Mouse (Mus musculus): Measurements from ENCODE around the gene Aldh3b3. TPM values are rescaled to one million over a fixed set of nuclear protein-coding genes. Genes with fewer than 3 reads are reported as not detected.

Aldh3b3 gene
- total RNA-seq, 2 experiments from 2014 or later: 1.4 to 2.4 TPM

Other genes with a start within 250 kb of the Aldh3b3 start
- 25.8 and 28.5 TPM in 2 replicates for gene Kmt5b, start 191.2 kb upstream of the Aldh3b3 start, total RNA-seq (2015)
- gene Kmt5b, start 191.2 kb upstream of the Aldh3b3 start, total RNA-seq (2017): 44.7 and 54.8 TPM in 2 replicates
- 15.9 and 18.9 TPM in 2 replicates for gene Chka, start 106.9 kb upstream of the Aldh3b3 start, total RNA-seq (2015)
- gene Chka, start 106.9 kb upstream of the Aldh3b3 start, total RNA-seq (2017): 19.2 and 22.0 TPM in 2 replicates
- gene Tcirg1, start 51.5 kb upstream of the Aldh3b3 start, total RNA-seq (2015): 197 and 207 TPM in 2 replicates
- 315 and 316 TPM in 2 replicates for gene Tcirg1, start 51.5 kb upstream of the Aldh3b3 start, total RNA-seq (2017)
- gene Ndufs8, start 45.9 kb upstream of the Aldh3b3 start, total RNA-seq (2015): 213 and 215 TPM in 2 replicates
- 60.4 and 83.5 TPM in 2 replicates for gene Ndufs8, start 45.9 kb upstream of the Aldh3b3 start, total RNA-seq (2017)
- 47.3 and 48.1 TPM in 2 replicates for gene Aldh3b1, start 28.8 kb upstream of the Aldh3b3 start, total RNA-seq (2015)
- 104 TPM in 2 replicates for gene Aldh3b1, start 28.8 kb upstream of the Aldh3b3 start, total RNA-seq (2017)
- 242 and 258 TPM in 2 replicates for gene Unc93b1, start 23.5 kb upstream of the Aldh3b3 start, total RNA-seq (2015)
- 447 and 483 TPM in 2 replicates for gene Unc93b1, start 23.5 kb upstream of the Aldh3b3 start, total RNA-seq (2017)
- gene Aldh3b2, start 13.7 kb downstream of the Aldh3b3 start, total RNA-seq (2015): 0.18 and 2.2 TPM in 2 replicates
- gene Aldh3b2, start 13.7 kb downstream of the Aldh3b3 start, total RNA-seq (2017): 0.28 and 0.55 TPM in 2 replicates
- gene Acy3, start 27.9 kb downstream of the Aldh3b3 start, total RNA-seq (2015): 0.51 and 0.62 TPM in 2 replicates
- gene Acy3, start 27.9 kb downstream of the Aldh3b3 start, total RNA-seq (2017): not detected in 2 replicates
- not detected in 2 replicates for gene Tbx10, start 34.1 kb downstream of the Aldh3b3 start, total RNA-seq (2015)
- not detected in 2 replicates for gene Tbx10, start 34.1 kb downstream of the Aldh3b3 start, total RNA-seq (2017)
- 8.6 and 13.4 TPM in 2 replicates for gene Nudt8, start 41.9 kb downstream of the Aldh3b3 start, total RNA-seq (2015)
- gene Nudt8, start 41.9 kb downstream of the Aldh3b3 start, total RNA-seq (2017): 4.9 and 5.7 TPM in 2 replicates
- 0.45 TPM in 1 of 2 replicates, not detected in the other for gene Gm49405, start 42.0 kb downstream of the Aldh3b3 start, total RNA-seq (2015)
- 0.28 and 1.2 TPM in 2 replicates for gene Gm49405, start 42.0 kb downstream of the Aldh3b3 start, total RNA-seq (2017)
- 1.2 and 1.5 TPM in 2 replicates for gene Doc2g, start 44.7 kb downstream of the Aldh3b3 start, total RNA-seq (2015)
- 0.18 and 0.37 TPM in 2 replicates for gene Doc2g, start 44.7 kb downstream of the Aldh3b3 start, total RNA-seq (2017)
- gene Ndufv1, start 54.2 kb downstream of the Aldh3b3 start, total RNA-seq (2015): 82.1 and 103 TPM in 2 replicates
- 151 and 169 TPM in 2 replicates for gene Ndufv1, start 54.2 kb downstream of the Aldh3b3 start, total RNA-seq (2017)
- gene Gstp1, start 79.3 kb downstream of the Aldh3b3 start, total RNA-seq (2015): 257 and 287 TPM in 2 replicates
- 69.5 and 80.2 TPM in 2 replicates for gene Gstp1, start 79.3 kb downstream of the Aldh3b3 start, total RNA-seq (2017)
- 4.8 TPM in 1 of 2 replicates, not detected in the other for gene Gstp2, start 87.4 kb downstream of the Aldh3b3 start, total RNA-seq (2015)
- 1.8 TPM in 1 of 2 replicates, not detected in the other for gene Gstp2, start 87.4 kb downstream of the Aldh3b3 start, total RNA-seq (2017)
- gene Gstp3, start 100.9 kb downstream of the Aldh3b3 start, total RNA-seq (2015): 3.0 and 5.0 TPM in 2 replicates
- 4.0 and 4.5 TPM in 2 replicates for gene Gstp3, start 100.9 kb downstream of the Aldh3b3 start, total RNA-seq (2017)
- gene Cabp2, start 122.9 kb downstream of the Aldh3b3 start, total RNA-seq (2015): not detected in 2 replicates
- gene Cabp2, start 122.9 kb downstream of the Aldh3b3 start, total RNA-seq (2017): not detected in 2 replicates
- 245 and 277 TPM in 2 replicates for gene Cdk2ap2, start 138.5 kb downstream of the Aldh3b3 start, total RNA-seq (2015)
- gene Cdk2ap2, start 138.5 kb downstream of the Aldh3b3 start, total RNA-seq (2017): 72.9 and 83.4 TPM in 2 replicates
- gene Pitpnm1, start 141.4 kb downstream of the Aldh3b3 start, total RNA-seq (2015): 38.3 and 47.7 TPM in 2 replicates
- gene Pitpnm1, start 141.4 kb downstream of the Aldh3b3 start, total RNA-seq (2017): 30.2 and 38.9 TPM in 2 replicates
- gene Aip, start 167.2 kb downstream of the Aldh3b3 start, total RNA-seq (2015): 111 and 139 TPM in 2 replicates
- 72.5 and 76.7 TPM in 2 replicates for gene Aip, start 167.2 kb downstream of the Aldh3b3 start, total RNA-seq (2017)
- gene Gpr152, start 181.1 kb downstream of the Aldh3b3 start, total RNA-seq (2015): not detected in 2 replicates
- gene Gpr152, start 181.1 kb downstream of the Aldh3b3 start, total RNA-seq (2017): not detected in 2 replicates
- gene Cabp4, start 185.4 kb downstream of the Aldh3b3 start, total RNA-seq (2015): 0.14 and 0.22 TPM in 2 replicates
- not detected in 2 replicates for gene Cabp4, start 185.4 kb downstream of the Aldh3b3 start, total RNA-seq (2017)
- gene Coro1b, start 190.0 kb downstream of the Aldh3b3 start, total RNA-seq (2015): 279 and 345 TPM in 2 replicates
- 142 and 161 TPM in 2 replicates for gene Coro1b, start 190.0 kb downstream of the Aldh3b3 start, total RNA-seq (2017)
- 30.5 and 42.1 TPM in 2 replicates for gene Ptprcap, start 195.0 kb downstream of the Aldh3b3 start, total RNA-seq (2015)
- 43.9 and 44.8 TPM in 2 replicates for gene Ptprcap, start 195.0 kb downstream of the Aldh3b3 start, total RNA-seq (2017)
- gene Rps6kb2, start 204.7 kb downstream of the Aldh3b3 start, total RNA-seq (2015): 21.0 and 26.7 TPM in 2 replicates
- 21.0 and 25.0 TPM in 2 replicates for gene Rps6kb2, start 204.7 kb downstream of the Aldh3b3 start, total RNA-seq (2017)
- gene Carns1, start 216.8 kb downstream of the Aldh3b3 start, total RNA-seq (2015): 3.9 and 4.7 TPM in 2 replicates
- 1.3 and 2.0 TPM in 2 replicates for gene Carns1, start 216.8 kb downstream of the Aldh3b3 start, total RNA-seq (2017)
- gene Tbc1d10c, start 232.6 kb downstream of the Aldh3b3 start, total RNA-seq (2015): 52.8 and 59.9 TPM in 2 replicates
- gene Tbc1d10c, start 232.6 kb downstream of the Aldh3b3 start, total RNA-seq (2017): 21.5 and 33.5 TPM in 2 replicates
- 496 and 536 TPM in 2 replicates for gene Ppp1ca, start 233.4 kb downstream of the Aldh3b3 start, total RNA-seq (2015)
- 639 and 705 TPM in 2 replicates for gene Ppp1ca, start 233.4 kb downstream of the Aldh3b3 start, total RNA-seq (2017)
- 32.8 and 36.7 TPM in 2 replicates for gene Rad9a, start 243.0 kb downstream of the Aldh3b3 start, total RNA-seq (2015)
- 21.4 and 22.8 TPM in 2 replicates for gene Rad9a, start 243.0 kb downstream of the Aldh3b3 start, total RNA-seq (2017)

All from megakaryocyte, adult 5-6 weeks (primary cell).